11 mouse cellular contexts compared by ENCODE assay signal in the genomic region with DNA sequence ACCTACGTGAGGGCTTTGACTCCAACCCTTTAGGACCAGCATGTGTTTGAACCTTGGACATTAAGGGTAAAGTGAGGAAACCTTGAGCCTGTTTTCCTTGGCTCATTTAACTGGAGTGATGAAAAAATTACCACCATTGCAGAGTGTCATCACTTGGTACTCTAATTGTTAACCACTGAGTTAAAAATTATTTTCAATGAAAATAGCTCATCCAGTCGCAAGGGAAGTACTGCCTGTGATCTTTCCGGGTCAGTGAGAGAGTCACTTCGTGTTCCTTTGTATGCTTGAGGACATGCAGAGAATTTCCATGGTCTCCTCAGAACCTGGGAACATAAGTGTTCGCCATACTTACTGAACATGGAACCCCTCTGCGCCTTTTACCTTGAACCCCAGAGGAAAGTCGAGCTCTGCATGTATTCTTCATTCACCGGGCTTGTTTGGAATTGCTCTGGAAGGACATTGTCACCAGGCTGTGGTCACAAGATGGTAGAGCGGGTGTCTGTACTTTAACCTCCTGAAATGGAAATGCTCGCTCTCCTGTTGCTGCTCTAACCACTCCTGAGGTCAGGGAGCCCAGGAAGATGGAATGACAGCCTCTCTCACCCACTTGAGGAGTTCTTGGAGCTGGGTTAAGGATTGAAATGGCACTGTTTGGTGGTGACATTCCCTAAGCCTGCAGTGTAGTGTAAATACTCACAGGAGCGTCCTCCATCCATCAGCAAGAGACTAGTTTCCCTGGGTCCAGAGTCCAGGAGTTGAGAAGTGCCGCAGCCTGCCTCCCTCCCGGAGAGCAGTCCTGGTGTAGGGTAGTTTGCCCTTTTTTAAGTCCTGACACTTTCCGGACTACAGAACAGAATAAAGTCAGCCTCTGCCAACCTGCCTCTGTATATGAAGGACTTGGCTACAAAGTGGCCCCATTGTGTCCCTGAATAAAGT.
A peak's percentile ranks its signal among the peaks of the same experiment; 100 is the strongest.
DNase-seq lines count a peak whose midpoint lies in the region; ATAC-seq lines count a peak whose summit lies in the region.
"Had no signal": no experiment of that assay in that cellular context is flagged by ENCODE, and none has a peak within 500 bp of the region (broad histone marks: within the 10 kb centered on the region; RNA-seq: fewer than 3 reads in every experiment).

No protein-coding gene starts in this region.

- WGBS in heart, embryonic 11.5 days (ENCODE audit: insufficient replicate concordance) = 69% methylated on average over 14 of the region's 14 CpGs
- 78% methylated on average over 14 of the region's 14 CpGs for WGBS in midbrain, embryonic 13.5 days
- 74% methylated on average over 14 of the region's 14 CpGs for WGBS in midbrain, embryonic 16.5 days

- intact Hi-C loops in heart, postnatal 36 days (cut with DNase I) = no loop called here

- no peak for DNase-seq in heart, postnatal 36 days
- peak; percentile 73 to 87 for DNase-seq in kidney, postnatal 36 days
- DNase-seq in layer of hippocampus, postnatal 10 days (ENCODE audit: low spot score in 2 of 2) = no peak
- DNase-seq in B cell, adult 2 months = no peak
- DNase-seq in gastrocnemius, adult 8-10 months (ENCODE audit: low spot score in 2 of 2) = no peak
- DNase-seq: lung, postnatal 10 days; thymus, postnatal 36 days had no signal

- no peak overlapping the region; the same call in 1 of the 2 replicates for H3K4me3 ChIP-seq in heart, embryonic 11.5 days (ENCODE audit: low read depth, low read length)
- H3K4me3 ChIP-seq in midbrain, embryonic 13.5 days (replicated peaks) = no peak overlapping the region
- no peak overlapping the region for H3K4me3 ChIP-seq in midbrain, embryonic 16.5 days (ENCODE audit: low read depth, low read length)
- H3K4me3 ChIP-seq: hindbrain, embryonic 15.5 days had no signal

- no peak overlapping the region for H3K9ac ChIP-seq in heart, embryonic 11.5 days (ENCODE audit: low read depth, low read length)
- no peak overlapping the region for H3K9ac ChIP-seq in midbrain, embryonic 13.5 days (replicated peaks)
- no peak overlapping the region for H3K9ac ChIP-seq in midbrain, embryonic 16.5 days (ENCODE audit: low read depth, low read length)
- H3K9ac ChIP-seq: hindbrain, embryonic 15.5 days had no signal

- peak overlapping the region; percentile 64 for H3K27ac ChIP-seq in heart, embryonic 11.5 days (ENCODE audit: low read depth, low read length)
- H3K27ac ChIP-seq in midbrain, embryonic 13.5 days = no peak overlapping the region
- no peak overlapping the region for H3K27ac ChIP-seq in midbrain, embryonic 16.5 days (ENCODE audit: low read length)
- H3K27ac ChIP-seq: hindbrain, embryonic 15.5 days had no signal

- ATAC-seq in heart, embryonic 11.5 days (replicated peaks; ENCODE audit: insufficient number of reproducible peaks, low FRiP score, low TSS enrichment) = no peak
- 0 out of 2 replicates have a peak, but pooled peaks have one; percentile 25 for ATAC-seq in midbrain, embryonic 13.5 days
- no peak for ATAC-seq in midbrain, embryonic 16.5 days

- H3K9me3 ChIP-seq in heart, embryonic 11.5 days (replicated peaks; ENCODE audit: control insufficient read depth, low read length) = no peaks in the 10 kb centered on the region
- no peaks in the 10 kb centered on the region for H3K9me3 ChIP-seq in midbrain, embryonic 13.5 days
- H3K9me3 ChIP-seq in midbrain, embryonic 16.5 days (replicated peaks; ENCODE audit: control insufficient read depth, low read length, poor library complexity, severe bottlenecking) = no peaks in the 10 kb centered on the region
- H3K9me3 ChIP-seq: hindbrain, embryonic 15.5 days had no signal

- H3K27me3 ChIP-seq in heart, embryonic 11.5 days (ENCODE audit: control insufficient read depth, insufficient read depth, low read length) = no peaks in the 10 kb centered on the region
- H3K27me3 ChIP-seq in midbrain, embryonic 13.5 days = no peaks in the 10 kb centered on the region
- H3K27me3 ChIP-seq in midbrain, embryonic 16.5 days (ENCODE audit: control insufficient read depth, insufficient read depth, low read depth, low read length) = no peaks in the 10 kb centered on the region
- H3K27me3 ChIP-seq: hindbrain, embryonic 15.5 days had no signal

- peak overlapping the region; percentile 47 for H3K4me2 ChIP-seq in heart, embryonic 11.5 days
- no peak overlapping the region for H3K4me2 ChIP-seq in midbrain, embryonic 13.5 days (replicated peaks)
- no peak overlapping the region for H3K4me2 ChIP-seq in midbrain, embryonic 16.5 days (ENCODE audit: low read length)
- H3K4me2 ChIP-seq: hindbrain, embryonic 15.5 days had no signal

- H3K4me1 ChIP-seq in heart, embryonic 11.5 days (ENCODE audit: control insufficient read depth, insufficient read depth, low read length) = peaks cover 72% of the 10 kb centered on the region
- peaks cover 47% of the 10 kb centered on the region for H3K4me1 ChIP-seq in midbrain, embryonic 13.5 days (replicated peaks)
- H3K4me1 ChIP-seq in midbrain, embryonic 16.5 days (ENCODE audit: control insufficient read depth, insufficient read depth, low read length) = no peaks in the 10 kb centered on the region

- no peaks in the 10 kb centered on the region for H3K36me3 ChIP-seq in heart, embryonic 11.5 days (ENCODE audit: control insufficient read depth, insufficient read depth, low read length)
- no peaks in the 10 kb centered on the region for H3K36me3 ChIP-seq in midbrain, embryonic 13.5 days
- H3K36me3 ChIP-seq in midbrain, embryonic 16.5 days (ENCODE audit: control insufficient read depth, insufficient read depth, low read length) = no peaks in the 10 kb centered on the region
- H3K36me3 ChIP-seq: hindbrain, embryonic 15.5 days had no signal

Comparison
In these comparisons a context has a peak if more than half of its experiments do, and no peak if none do; other contexts are left out.
1. DNase-seq: peak in kidney, postnatal 36 days (2 of 2); none in heart, postnatal 36 days (0 of 2), layer of hippocampus, postnatal 10 days (0 of 2), B cell, adult 2 months (0 of 2) and gastrocnemius, adult 8-10 months (0 of 2).